Mouse (Mus musculus): ENCODE data around the gene Gm7879.
A peak's percentile ranks its signal among the peaks of the same experiment; 100 is the strongest.
"Not testable (repeated sequence)": the region's sequence is repeated elsewhere in the genome, so short reads cannot be mapped to it uniquely, and the experiment has no call there.

Gene Gm7879

GRCm38 (mm10) chr5:43912844-43913243 lies at the start of gene Gm7879:
TSS of gene Gm7879 (plus strand) at chr5:43913144.
- not testable (repeated sequence) for DNase-seq (ENCODE audit: low read depth, low spot score)

- no peak for DNase-seq (ENCODE audit: low read depth, low spot score)
Observed at GRCm38 (mm10) chr5:43863642-43864041, 49.3 kb upstream of the Gm7879 start.

DNA sequence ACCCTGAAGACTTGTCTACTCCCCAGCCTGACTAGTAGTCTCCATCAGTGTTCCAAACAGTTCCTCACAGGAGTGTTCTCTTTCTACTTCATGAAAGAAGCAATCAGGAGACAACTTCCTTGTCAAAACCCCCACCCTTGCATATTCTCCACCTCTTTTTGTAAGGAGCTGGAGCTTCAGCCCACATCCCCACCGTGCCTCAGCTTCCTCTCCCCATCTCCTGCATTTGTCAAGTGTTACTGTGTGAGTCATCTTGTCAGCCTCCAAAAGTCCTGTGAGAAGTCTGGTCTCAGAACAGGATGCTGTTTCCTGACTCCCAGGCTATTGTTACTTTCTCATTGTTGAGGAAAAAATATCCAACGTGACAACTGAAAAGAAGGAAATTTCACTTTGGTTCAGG lies 47.6 kb upstream of the Gm7879 start:
- no peak for DNase-seq (ENCODE audit: low read depth, low spot score)

GRCm38 (mm10) chr5:43868253-43868652 lies 44.7 kb upstream of the Gm7879 start, which contains the start of gene Cd38:
TSS of gene Cd38 (plus strand) at chr5:43868553.
- DNase-seq (ENCODE audit: low read depth, low spot score), result no peak

- peak; percentile 50 for DNase-seq (ENCODE audit: low read depth, low spot score)
Observed at GRCm38 (mm10) chr5:43868711-43869600, 44.0 kb upstream of the Gm7879 start.

DNA sequence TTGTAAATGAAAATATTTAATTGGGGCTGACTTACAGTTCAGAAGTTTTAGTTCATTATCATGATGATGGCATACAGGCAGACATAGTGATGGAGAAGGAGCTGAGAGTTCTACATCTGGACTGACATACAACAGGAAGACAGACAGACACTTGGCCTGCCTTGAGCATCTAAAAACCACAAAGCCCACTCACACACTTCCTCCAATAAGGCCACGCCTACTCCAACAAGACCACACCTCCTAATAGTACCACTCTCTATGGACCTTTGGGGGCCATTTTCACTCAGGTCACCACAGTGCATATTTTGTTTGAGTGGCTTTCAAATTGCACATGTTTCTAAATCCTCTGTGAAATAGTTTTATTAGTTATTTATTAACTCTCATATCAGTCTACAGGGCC lies 41.1 kb upstream of the Gm7879 start:
- DNase-seq (ENCODE audit: low read depth, low spot score), result no peak

DNA sequence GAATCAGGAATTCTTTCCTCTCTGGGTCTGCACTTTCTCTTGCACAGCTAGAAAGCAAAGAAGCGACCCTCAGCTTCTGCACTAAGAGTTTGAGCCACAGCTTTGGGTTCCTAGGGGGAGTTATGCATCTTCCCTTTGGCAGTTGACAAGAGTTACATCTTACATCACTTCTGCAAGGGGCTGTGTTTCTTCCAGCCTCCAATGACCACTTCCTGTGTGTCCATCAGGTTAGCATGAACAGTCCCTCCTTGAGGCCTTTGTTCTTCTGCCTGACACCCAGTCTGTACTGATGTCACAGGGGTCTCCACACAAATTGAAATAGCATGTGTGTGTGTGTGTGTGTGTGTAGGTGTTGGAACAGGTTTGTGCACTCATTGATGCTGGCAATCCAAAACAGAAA lies 40.3 kb upstream of the Gm7879 start:
- no peak for DNase-seq (ENCODE audit: low read depth, low spot score)

GRCm38 (mm10) chr5:43882034-43882433 lies 30.9 kb upstream of the Gm7879 start:
- no peak for DNase-seq (ENCODE audit: low read depth, low spot score)

DNA sequence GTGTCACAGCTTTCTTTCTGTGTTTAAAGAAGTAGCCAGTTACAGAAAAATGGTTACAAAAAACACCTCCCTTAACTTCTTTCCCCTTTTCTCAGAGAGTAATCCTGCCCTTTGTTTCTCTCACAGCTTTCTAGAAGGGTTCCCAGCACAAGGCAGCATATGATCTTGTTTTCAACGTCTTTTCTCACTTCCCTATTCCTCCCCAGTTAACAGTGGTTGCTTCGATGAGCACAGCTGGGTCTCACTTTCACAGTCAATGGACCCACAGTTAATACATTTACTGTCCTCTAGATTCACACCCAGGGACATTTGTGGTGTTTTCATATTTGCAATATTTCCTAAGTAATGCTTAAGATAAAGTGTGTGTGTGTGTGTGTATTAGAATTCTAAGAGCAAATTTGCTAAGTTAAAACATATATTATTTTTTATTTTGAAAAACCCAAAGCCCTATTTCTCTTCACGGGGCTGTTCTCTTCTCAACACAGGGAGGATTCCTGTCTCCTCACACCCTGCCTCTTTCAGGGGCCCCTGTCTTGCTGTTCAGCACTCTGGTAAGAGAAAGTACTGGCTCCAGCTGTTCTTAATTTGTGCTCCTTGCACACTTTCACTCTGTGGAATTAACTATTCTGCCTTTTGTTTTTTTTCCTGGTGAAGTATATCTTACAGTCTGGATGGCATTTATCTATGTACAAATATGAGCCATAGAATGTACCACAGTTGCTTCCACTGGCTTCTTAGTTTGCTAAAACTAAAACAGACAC lies 27.7 kb upstream of the Gm7879 start:
- no peak for DNase-seq (ENCODE audit: low read depth, low spot score)

DNA sequence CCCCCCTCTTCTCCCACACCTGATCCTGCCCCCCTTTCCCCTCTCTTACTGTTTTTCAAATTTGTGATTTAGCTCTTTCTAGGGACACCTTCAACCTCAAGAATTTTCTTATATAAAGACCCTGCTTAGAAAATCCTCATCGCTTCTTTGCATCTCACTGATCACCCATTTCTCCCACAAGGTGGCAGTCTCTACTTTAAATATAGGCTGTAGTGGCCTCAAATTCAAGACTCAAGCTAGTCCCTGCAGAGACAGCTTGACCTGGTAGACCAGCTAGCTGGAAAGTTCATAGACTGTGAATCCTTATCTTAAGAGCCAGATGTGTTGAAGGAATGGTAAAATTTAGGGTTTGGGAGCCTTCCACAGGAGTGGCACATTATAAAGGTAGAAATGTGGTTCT lies 20.6 kb upstream of the Gm7879 start:
- DNase-seq (ENCODE audit: low read depth, low spot score), result peak; percentile 58

GRCm38 (mm10) chr5:43894113-43894512 lies 18.8 kb upstream of the Gm7879 start:
- DNase-seq (ENCODE audit: low read depth, low spot score), result peak; percentile 60

GRCm38 (mm10) chr5:43895931-43896330 lies 17.0 kb upstream of the Gm7879 start:
- peak; percentile 67 for DNase-seq (ENCODE audit: low read depth, low spot score)

GRCm38 (mm10) chr5:43904685-43905084 lies 8.3 kb upstream of the Gm7879 start:
- no peak for DNase-seq (ENCODE audit: low read depth, low spot score)

- no peak for DNase-seq (ENCODE audit: low read depth, low spot score)
Observed at GRCm38 (mm10) chr5:43909213-43909612, 3.7 kb upstream of the Gm7879 start.

GRCm38 (mm10) chr5:43910006-43910405 lies 2.9 kb upstream of the Gm7879 start:
- DNase-seq (ENCODE audit: low read depth, low spot score), result no peak

DNA sequence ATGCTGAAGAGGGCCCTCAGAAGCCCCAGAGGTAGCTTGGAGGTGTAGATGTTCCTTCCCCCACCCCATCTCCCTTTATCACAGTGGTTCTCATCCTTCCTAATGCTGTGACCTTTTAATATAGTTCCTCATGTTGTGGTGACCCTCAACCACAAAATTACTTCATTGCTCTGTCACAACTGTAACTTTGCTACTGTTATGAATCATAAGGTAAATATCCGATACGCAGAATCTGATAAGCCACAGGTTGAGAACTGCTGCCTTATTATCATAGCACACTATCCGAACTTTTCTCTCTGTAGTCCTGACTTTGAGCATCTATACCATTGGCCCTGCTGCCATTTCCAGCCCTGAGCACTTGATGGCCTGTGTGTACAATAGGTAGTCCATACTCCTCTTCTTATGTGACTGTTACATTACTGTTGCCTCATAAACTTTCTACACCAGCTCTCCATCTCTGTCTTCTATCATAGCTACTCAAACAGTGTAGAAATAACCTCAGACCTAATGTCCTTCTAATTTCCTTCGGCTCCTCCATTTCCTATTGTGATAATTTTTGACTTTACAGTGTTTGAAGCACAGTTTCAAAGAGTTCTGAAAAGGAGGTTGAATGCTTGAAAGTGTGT lies 2.4 kb downstream of the Gm7879 start:
- DNase-seq (ENCODE audit: low read depth, low spot score), result no peak

- DNase-seq (ENCODE audit: low read depth, low spot score), result no peak
Observed at GRCm38 (mm10) chr5:43921877-43922276, 8.9 kb downstream of the Gm7879 start.

GRCm38 (mm10) chr5:43923933-43924332 lies 11.0 kb downstream of the Gm7879 start:
- DNase-seq (ENCODE audit: low read depth, low spot score), result peak; percentile 26

GRCm38 (mm10) chr5:43927729-43928128 lies 14.8 kb downstream of the Gm7879 start:
- no peak for DNase-seq (ENCODE audit: low read depth, low spot score)

- no peak for DNase-seq (ENCODE audit: low read depth, low spot score)
Observed at GRCm38 (mm10) chr5:43933269-43933668, 20.3 kb downstream of the Gm7879 start.

GRCm38 (mm10) chr5:43947330-43947977 lies 34.5 kb downstream of the Gm7879 start:
- DNase-seq (ENCODE audit: low read depth, low spot score), result no peak
